Mouse (Mus musculus): ENCODE data around the gene Lce1f.

DNA sequence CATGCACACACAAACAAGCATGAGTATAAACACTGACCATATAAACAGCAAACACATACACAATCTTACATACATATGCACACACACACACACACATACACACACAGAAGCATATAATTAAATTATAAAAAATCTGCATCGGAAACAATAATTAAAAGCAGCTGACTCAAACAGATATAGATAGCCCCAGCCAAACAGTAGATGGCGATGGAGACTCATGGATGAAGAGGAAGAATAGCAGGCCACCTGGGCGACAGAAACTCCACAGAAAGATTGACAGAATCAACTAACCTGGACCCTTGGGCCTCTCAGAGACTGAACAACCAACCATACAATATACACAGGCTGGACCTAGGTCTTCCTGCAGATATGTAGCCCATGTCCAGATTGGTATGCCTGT, 33.0 kb upstream of the Lce1f start:
- TF ChIP-seq GATA1 (IDR thresholded peaks at IDR 0.05; ENCODE audit: low read length) (no peak), TAL1 (IDR thresholded peaks at IDR 0.05; ENCODE audit: low read length) (no peak)
